Mouse (Mus musculus): ENCODE measurements around the gene Piezo1. TPM values are rescaled to one million over a fixed set of nuclear protein-coding genes. Genes with fewer than 3 reads are reported as not detected.
A peak's percentile ranks its signal among the peaks of the same experiment; 100 is the strongest.

Piezo1 gene
- total and polyA plus RNA-seq, 2 experiments: 2.2 to 11.1 TPM

DNA sequence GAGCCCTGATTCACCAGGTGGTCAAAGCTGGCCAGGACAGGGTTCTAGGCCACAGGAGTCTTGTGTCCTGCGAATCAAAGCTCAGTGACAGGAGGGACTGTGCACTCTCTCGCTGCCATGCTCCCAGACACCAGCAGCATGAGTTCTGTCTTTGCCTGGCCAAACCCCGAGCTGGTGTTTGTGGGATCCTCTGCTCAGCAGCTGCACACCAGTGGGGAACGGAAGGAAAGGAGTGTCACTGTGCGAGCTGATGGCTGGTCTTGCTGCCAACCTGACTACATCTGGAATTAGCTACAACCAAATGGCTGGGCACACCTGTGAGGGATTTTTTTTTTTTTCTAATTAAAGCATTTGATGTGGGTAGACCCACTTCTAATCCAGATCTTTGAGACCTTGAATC lies 80.4 kb downstream of the Piezo1 start:
- 89% methylated on average over 5 of the region's 5 CpGs for WGBS
- H3K4me1 ChIP-seq (ENCODE audit: control insufficient read depth, insufficient read depth, low read length): peaks cover 10% of the 10 kb centered on the region
- TF ChIP-seq CTCF (IDR thresholded peaks at IDR 0.05; ENCODE audit: low read depth, low read length): no peak
- no peak for TF ChIP-seq POLR2A (IDR thresholded peaks at IDR 0.05; ENCODE audit: extremely low read depth, insufficient read depth, low read length)
- no peaks in the 10 kb centered on the region for H3K27me3 ChIP-seq (ENCODE audit: control insufficient read depth, insufficient read depth, low read length)
- H3K9ac ChIP-seq (ENCODE audit: low read depth, low read length): no peak overlapping the region
- DNase-seq (ENCODE audit: extremely low read depth, low read depth, low spot score): no peak
- no peak overlapping the region for H3K27ac ChIP-seq (replicated peaks; ENCODE audit: insufficient read depth, low read depth, low read length)
- H3K4me3 ChIP-seq (ENCODE audit: insufficient read depth, low read depth, low read length): no peak overlapping the region
- no peaks in the 10 kb centered on the region for H3K36me3 ChIP-seq (ENCODE audit: control insufficient read depth, insufficient read depth, low read length)
- peaks cover 12% of the 10 kb centered on the region for H3K79me2 ChIP-seq (ENCODE audit: control insufficient read depth, insufficient read depth, low read length)

DNA sequence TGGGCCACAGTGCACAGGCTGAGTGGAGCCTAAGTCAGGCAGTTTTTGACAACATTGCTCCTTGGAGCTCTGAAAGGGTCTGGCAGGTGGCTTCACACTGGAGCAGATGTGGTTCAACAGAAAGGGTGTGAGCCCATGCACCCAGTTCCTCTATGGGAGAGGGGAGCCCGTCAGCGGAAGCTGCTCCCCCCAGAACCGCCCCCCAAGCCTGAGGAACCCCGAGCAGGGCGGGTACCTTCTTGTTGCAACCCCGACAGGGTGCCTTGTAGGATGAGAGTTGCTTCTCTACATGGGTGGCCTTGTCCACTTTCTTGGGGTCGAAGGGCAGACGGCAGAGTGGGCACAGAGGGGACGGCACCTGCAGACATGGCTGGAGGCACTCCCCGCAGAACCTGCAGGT lies 81.2 kb downstream of the Piezo1 start:
- peaks cover 10% of the 10 kb centered on the region for H3K4me1 ChIP-seq (ENCODE audit: control insufficient read depth, insufficient read depth, low read length)
- no peaks in the 10 kb centered on the region for H3K27me3 ChIP-seq (ENCODE audit: control insufficient read depth, insufficient read depth, low read length)
- H3K9ac ChIP-seq (ENCODE audit: low read depth, low read length): no peak overlapping the region
- H3K4me3 ChIP-seq (ENCODE audit: insufficient read depth, low read depth, low read length): no peak overlapping the region
- 93% methylated on average over 10 of the region's 10 CpGs for WGBS
- TF ChIP-seq POLR2A (IDR thresholded peaks at IDR 0.05; ENCODE audit: extremely low read depth, insufficient read depth, low read length) (no peak), CTCF (IDR thresholded peaks at IDR 0.05; ENCODE audit: low read depth, low read length) (no peak)
- no peaks in the 10 kb centered on the region for H3K36me3 ChIP-seq (ENCODE audit: control insufficient read depth, insufficient read depth, low read length)
- no peak for DNase-seq (ENCODE audit: extremely low read depth, low read depth, low spot score)
- H3K79me2 ChIP-seq (ENCODE audit: control insufficient read depth, insufficient read depth, low read length): peaks cover 6% of the 10 kb centered on the region
- H3K27ac ChIP-seq (replicated peaks; ENCODE audit: insufficient read depth, low read depth, low read length): no peak overlapping the region

GRCm38 (mm10) chr8:122469407-122469806 lies 81.7 kb downstream of the Piezo1 start:
- Histone ChIP-seq H3K9ac (ENCODE audit: low read depth, low read length) (no peak overlapping the region), H3K36me3 (ENCODE audit: control insufficient read depth, insufficient read depth, low read length) (no peaks in the 10 kb centered on the region), H3K79me2 (ENCODE audit: control insufficient read depth, insufficient read depth, low read length) (peaks cover 5% of the 10 kb centered on the region; the same call in 1 of the 2 replicates), H3K27me3 (ENCODE audit: control insufficient read depth, insufficient read depth, low read length) (no peaks in the 10 kb centered on the region), H3K4me1 (ENCODE audit: control insufficient read depth, insufficient read depth, low read length) (peaks cover 7% of the 10 kb centered on the region), H3K4me3 (ENCODE audit: insufficient read depth, low read depth, low read length) (no peak overlapping the region), H3K27ac (replicated peaks; ENCODE audit: insufficient read depth, low read depth, low read length) (no peak overlapping the region)
- TF ChIP-seq CTCF (IDR thresholded peaks at IDR 0.05; ENCODE audit: low read depth, low read length) (no peak), POLR2A (IDR thresholded peaks at IDR 0.05; ENCODE audit: extremely low read depth, insufficient read depth, low read length) (no peak)
- DNase-seq (ENCODE audit: extremely low read depth, low read depth, low spot score): no peak
- 36% methylated on average over 6 of the region's 6 CpGs for WGBS

- Histone ChIP-seq H3K27ac (replicated peaks; ENCODE audit: insufficient read depth, low read depth, low read length) (no peak overlapping the region), H3K27me3 (ENCODE audit: control insufficient read depth, insufficient read depth, low read length) (no peaks in the 10 kb centered on the region), H3K4me3 (ENCODE audit: insufficient read depth, low read depth, low read length) (no peak overlapping the region), H3K9ac (ENCODE audit: low read depth, low read length) (no peak overlapping the region), H3K36me3 (ENCODE audit: control insufficient read depth, insufficient read depth, low read length) (no peaks in the 10 kb centered on the region), H3K79me2 (ENCODE audit: control insufficient read depth, insufficient read depth, low read length) (no peaks in the 10 kb centered on the region), H3K4me1 (ENCODE audit: control insufficient read depth, insufficient read depth, low read length) (peaks cover 13% of the 10 kb centered on the region)
- no peak for DNase-seq (ENCODE audit: extremely low read depth, low read depth, low spot score)
- WGBS: 94% methylated on average over 13 of the region's 13 CpGs
- TF ChIP-seq POLR2A (IDR thresholded peaks at IDR 0.05; ENCODE audit: extremely low read depth, insufficient read depth, low read length): no peak
- no peak for TF ChIP-seq CTCF (IDR thresholded peaks at IDR 0.05; ENCODE audit: low read depth, low read length)
Observed at GRCm38 (mm10) chr8:122467816-122468215, 83.3 kb downstream of the Piezo1 start.

DNA sequence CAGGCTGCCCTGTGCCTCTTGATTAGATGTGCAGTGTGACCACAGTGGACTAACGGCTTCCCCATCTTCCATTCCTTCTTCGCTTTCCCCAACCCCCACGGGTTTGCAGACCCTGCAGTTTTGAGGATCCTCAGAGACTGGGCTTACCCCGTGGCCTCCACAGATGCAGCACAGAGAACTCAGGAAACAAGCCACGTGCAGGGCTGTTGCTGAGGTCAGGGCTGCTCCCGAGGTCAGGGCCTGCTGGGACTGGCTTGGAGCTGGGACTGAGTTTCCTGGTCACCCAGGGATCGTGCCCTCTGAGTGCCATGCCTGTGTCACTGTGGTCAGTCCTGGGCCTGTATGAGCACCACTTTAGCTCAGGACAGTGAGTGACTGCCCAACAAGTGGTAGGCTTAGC lies 86.1 kb downstream of the Piezo1 start:
- Histone ChIP-seq H3K27me3 (ENCODE audit: control insufficient read depth, insufficient read depth, low read length) (no peaks in the 10 kb centered on the region), H3K4me3 (ENCODE audit: insufficient read depth, low read depth, low read length) (no peak overlapping the region), H3K4me1 (ENCODE audit: control insufficient read depth, insufficient read depth, low read length) (peaks cover 22% of the 10 kb centered on the region), H3K36me3 (ENCODE audit: control insufficient read depth, insufficient read depth, low read length) (no peaks in the 10 kb centered on the region), H3K79me2 (ENCODE audit: control insufficient read depth, insufficient read depth, low read length) (no peaks in the 10 kb centered on the region), H3K9ac (ENCODE audit: low read depth, low read length) (no peak overlapping the region), H3K27ac (replicated peaks; ENCODE audit: insufficient read depth, low read depth, low read length) (no peak overlapping the region)
- TF ChIP-seq POLR2A (IDR thresholded peaks at IDR 0.05; ENCODE audit: extremely low read depth, insufficient read depth, low read length) (no peak), CTCF (IDR thresholded peaks at IDR 0.05; ENCODE audit: low read depth, low read length) (no peak)
- peak; percentile 45 for DNase-seq (ENCODE audit: extremely low read depth, low read depth, low spot score)
- WGBS: 31% methylated on average over 7 of the region's 7 CpGs

DNA sequence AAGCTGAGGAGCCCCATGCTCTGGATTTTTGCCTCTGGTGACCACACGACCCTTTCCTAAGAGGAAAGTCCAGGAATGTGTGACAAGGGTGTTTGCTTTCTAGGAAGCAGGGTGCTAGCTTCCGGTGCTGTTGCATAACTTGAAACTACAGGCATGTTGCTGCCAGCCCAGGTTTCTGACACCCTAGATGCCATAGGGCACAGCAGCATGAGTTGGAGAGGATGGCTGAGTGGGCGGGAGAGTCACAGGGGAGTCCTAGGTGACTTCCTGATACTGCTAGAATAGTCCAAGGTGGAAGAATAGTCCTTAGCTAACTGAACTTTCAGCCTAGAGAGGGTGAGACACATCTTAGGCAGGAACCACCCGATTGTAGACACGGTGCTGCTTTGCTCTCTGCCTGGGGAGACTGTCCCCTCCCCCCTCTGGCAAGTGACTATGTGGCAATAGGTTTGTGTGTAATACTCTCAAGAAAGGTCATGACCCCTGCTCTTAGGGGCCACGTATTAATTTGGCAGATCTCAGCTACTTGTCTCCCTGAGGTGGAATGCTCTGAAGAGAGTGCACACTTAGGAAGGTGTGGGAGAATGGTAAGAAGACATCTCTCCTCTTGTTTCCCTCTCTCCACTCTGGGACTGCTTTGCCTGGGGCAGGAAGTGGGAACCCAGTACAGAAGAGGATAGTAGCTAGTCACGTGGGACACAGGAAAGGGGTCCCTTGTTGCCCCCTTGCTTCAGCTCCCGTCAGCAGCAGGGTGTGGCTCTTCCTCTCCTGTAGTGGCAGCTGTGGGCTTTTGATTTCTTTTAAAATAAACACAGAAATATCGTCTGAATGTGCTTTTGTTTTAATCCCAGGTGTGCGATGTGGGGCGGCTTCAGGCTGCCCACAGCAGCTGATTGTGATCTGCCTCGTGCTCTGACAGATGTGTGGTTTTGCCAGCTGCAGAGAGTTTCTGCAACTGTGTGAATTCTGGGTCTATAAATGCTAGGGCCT lies 87.2 kb downstream of the Piezo1 start:
- WGBS: 33% methylated on average over 12 of the region's 12 CpGs
- Histone ChIP-seq H3K36me3 (ENCODE audit: control insufficient read depth, insufficient read depth, low read length) (no peaks in the 10 kb centered on the region), H3K4me1 (ENCODE audit: control insufficient read depth, insufficient read depth, low read length) (peaks cover 17% of the 10 kb centered on the region), H3K27ac (replicated peaks; ENCODE audit: insufficient read depth, low read depth, low read length) (no peak overlapping the region), H3K9ac (ENCODE audit: low read depth, low read length) (no peak overlapping the region), H3K79me2 (ENCODE audit: control insufficient read depth, insufficient read depth, low read length) (no peaks in the 10 kb centered on the region), H3K4me3 (ENCODE audit: insufficient read depth, low read depth, low read length) (no peak overlapping the region), H3K27me3 (ENCODE audit: control insufficient read depth, insufficient read depth, low read length) (no peaks in the 10 kb centered on the region)
- TF ChIP-seq CTCF (IDR thresholded peaks at IDR 0.05; ENCODE audit: low read depth, low read length) (no peak), POLR2A (IDR thresholded peaks at IDR 0.05; ENCODE audit: extremely low read depth, insufficient read depth, low read length) (no peak)
- DNase-seq (ENCODE audit: extremely low read depth, low read depth, low spot score): peak; percentile 74
